Mouse (Mus musculus) retina, embryonic 14.5 days (tissue): ENCODE results near the gene Osbp2.
A peak's percentile ranks its signal among the peaks of the same experiment; 100 is the strongest.

Experiments
- DNase-seq: peaks from one replicate; pipeline ENCODE4 v3.0.0-alpha.2; 2015; ENCODE audit warnings: low spot score

The Osbp2 gene

DNA sequence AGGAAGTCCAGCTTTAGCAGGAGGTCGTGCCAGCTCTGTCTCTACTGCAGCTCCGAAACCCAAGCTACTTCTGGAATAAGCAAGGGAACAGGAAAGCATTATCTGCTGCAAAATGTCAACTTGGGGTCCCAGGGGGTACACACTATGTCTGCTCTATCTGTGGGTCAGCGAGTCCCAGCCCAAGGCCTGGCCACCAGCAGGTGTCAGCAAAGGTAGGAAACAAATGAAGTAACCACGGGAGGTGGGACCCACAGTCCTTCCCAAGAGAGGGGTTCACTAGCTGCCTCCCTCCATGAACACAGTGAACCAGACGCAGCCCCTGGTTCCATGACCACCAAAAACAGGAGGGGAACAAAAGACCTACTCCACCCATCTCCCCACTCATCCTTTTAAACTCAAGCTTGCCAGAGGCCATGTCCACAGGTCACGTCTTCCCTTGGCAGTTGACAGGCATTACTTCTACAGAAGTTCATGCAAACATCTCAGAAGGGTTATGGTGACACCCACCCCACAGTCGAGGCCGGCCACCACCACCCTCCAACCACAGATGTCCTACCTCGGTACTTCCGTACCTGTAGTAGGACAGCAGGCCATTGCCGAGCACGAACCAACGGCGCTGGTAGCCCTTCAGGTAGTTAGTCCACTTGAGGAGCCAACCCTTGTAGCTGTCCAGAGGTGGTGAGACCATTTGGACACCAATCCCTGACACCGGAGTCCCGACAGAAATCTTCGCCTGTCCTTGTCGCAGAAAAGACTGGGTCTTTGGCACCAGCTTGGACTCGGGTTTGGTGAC is 846 bp downstream of the Osbp2 start:
- DNase-seq: no peak

GRCm38 (mm10) chr11:3860361-3860760 is 3.3 kb downstream of the Osbp2 start:
- DNase-seq: no peak

DNA sequence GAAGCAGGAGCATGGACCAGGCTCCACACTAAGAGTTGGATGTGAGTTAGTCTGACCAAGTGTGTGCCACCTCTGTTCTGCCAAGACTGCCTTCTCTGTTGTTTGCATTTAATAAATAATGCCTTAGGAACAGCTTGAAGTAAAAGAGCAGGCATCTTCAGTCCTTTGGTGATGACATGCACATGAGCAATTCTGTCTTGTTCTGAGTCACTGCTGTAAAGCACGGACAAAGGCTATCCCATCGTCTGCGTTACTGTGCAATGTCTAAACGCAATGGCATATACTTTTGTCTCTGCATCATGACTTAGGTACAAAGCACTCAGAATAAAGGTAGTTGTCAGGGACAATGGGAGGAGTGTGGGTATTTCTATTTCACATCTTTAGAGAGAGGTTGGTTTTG is 3.9 kb downstream of the Osbp2 start:
- DNase-seq: no peak

DNA sequence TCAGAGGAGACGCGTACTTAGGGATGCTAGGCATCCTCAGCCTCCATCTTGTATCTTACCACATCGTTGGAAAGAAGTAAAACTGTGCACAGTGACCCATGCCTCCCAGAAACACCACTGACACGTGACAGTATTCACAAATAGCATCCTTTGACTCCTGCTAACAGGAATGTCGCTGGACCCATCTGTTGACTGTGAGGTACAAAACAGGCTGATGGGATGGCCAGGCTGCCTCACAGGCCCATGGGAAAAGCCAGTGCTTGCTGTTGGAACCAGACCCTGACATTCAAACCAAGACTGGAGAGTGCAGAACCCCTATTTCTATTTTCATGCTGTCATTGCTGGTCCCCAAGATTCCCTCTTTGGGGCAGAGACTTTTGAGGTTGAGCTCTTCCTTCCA is 5.8 kb downstream of the Osbp2 start:
- DNase-seq: no peak

- DNase-seq: no peak
Observed at GRCm38 (mm10) chr11:3855846-3856245, 7.9 kb downstream of the Osbp2 start.

GRCm38 (mm10) chr11:3854156-3854555 is 9.5 kb downstream of the Osbp2 start:
- DNase-seq: no peak

- no peak for DNase-seq
Observed at GRCm38 (mm10) chr11:3853481-3854034, 10.1 kb downstream of the Osbp2 start.

DNA sequence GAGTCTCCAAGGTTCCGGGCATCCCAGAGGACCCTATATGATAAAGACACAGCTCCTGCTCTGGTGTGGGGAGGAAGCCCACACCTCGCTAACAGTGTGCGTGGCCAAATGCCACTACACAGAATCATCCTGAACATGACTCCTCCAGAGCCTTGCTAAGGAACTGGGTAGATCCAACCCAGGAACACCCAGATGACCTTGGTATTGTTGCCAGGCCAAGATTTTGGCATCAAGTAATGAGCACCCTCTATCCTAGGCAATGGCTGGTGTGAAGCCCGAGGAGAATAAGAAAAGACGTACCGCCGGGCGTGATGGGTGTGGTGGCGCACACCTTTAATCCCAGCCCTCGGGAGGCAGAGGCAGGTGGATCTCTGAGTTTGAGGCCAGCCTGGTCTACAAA is 10.7 kb downstream of the Osbp2 start:
- DNase-seq: no peak

DNA sequence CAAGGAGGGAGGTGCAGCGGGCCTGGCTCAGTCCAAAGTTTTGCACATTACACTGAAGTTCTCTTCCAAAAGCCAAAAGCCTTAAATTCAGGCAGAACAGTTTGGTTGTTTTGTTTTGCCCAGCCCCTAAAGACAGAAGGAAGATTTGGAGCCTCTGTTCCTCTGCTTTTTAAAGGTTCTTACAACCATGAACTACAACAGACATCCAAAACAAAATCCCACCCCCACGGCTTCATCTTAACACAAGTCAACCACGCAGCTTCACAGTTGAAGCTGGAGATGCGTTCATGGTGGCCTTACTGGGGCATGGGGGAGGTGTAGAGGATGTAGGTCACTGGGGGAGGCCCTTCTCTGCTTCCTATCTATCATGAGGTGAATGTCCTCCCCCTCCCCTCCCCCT is 11.8 kb downstream of the Osbp2 start:
- DNase-seq: no peak

- no peak for DNase-seq
Observed at GRCm38 (mm10) chr11:3850746-3851277, 12.9 kb downstream of the Osbp2 start.

- DNase-seq: no peak
Observed at GRCm38 (mm10) chr11:3850315-3850614, 13.4 kb downstream of the Osbp2 start.

DNA sequence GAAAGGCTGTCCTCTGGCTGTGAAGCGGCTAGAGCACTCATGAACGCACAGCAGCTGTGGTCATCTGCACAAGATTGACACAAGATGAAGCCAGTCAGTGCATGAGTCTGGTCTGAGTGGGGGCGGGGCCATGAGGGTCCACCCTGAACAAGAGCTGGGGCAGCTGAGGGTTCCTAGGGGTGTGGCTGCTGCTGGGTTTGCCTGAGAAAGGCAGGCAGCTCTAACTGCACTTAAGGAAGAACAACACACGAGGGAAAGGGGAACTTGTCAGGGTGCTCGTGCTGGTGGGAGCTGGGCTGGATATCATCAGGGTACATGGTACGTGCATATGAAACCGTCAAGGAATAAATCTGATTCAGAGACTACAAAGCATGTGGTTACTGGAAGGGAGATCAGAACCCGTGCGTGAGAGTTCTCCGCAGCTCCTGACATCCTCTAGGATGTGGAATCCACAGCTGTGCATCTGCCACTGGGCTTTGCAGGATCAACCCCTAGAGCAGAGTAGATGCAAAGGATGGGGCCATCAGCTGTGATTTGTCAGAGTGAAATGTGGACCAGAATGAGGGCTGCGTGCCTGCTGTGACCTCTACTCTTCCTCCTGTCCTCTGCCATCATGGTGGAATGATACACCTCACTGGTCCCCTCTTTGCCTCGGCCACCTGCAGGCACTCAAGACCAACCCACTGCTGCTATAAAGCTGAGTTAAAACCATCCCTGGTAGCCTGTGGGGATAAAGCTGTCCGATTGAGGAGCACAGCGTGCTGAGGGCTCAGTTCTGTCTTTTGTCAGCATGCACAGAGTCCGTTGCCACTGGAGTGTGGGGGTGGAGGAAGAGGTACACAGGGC is 14.0 kb downstream of the Osbp2 start:
- no peak for DNase-seq

GRCm38 (mm10) chr11:3846351-3846750 is 17.4 kb downstream of the Osbp2 start:
- DNase-seq: no peak

GRCm38 (mm10) chr11:3843943-3844734 is 19.6 kb downstream of the Osbp2 start:
- no peak for DNase-seq

GRCm38 (mm10) chr11:3835271-3835670 is 28.4 kb downstream of the Osbp2 start:
- no peak for DNase-seq

DNA sequence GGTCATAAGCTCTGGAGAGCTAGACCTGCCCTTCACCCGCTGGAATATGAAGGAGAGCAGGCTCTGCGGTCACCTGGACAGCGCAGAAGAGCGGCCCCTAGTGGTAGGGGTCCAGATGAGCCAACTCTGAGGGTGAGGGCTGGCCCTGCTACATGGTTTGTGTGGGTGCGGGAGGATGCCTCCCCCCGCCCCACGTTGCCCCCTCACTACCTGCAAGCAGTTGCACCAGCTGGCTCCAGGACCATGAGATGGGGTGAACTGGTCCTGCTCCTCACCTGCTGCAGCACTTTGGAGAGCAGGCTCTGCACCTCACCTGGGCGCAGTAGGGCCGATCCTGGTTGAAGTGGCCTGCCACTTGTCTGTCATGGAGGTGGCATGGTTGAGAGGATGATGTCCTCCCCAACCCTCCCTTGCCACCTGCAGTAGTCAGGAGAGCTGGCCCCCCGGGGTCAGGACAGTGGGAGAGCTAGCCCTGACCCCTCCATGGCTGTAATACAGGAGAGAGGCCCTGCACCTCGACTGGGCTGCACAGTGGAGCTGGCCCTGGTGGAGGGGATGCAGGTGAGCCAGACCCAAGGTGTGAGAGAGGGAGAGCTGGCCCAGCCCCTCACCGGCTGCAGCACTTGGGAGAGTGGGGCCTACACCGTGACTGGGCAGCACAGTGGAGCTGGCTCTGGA is 29.1 kb downstream of the Osbp2 start:
- DNase-seq: peak; percentile 67

- DNase-seq: no peak
Observed at GRCm38 (mm10) chr11:3833544-3834420, 29.9 kb downstream of the Osbp2 start.

DNA sequence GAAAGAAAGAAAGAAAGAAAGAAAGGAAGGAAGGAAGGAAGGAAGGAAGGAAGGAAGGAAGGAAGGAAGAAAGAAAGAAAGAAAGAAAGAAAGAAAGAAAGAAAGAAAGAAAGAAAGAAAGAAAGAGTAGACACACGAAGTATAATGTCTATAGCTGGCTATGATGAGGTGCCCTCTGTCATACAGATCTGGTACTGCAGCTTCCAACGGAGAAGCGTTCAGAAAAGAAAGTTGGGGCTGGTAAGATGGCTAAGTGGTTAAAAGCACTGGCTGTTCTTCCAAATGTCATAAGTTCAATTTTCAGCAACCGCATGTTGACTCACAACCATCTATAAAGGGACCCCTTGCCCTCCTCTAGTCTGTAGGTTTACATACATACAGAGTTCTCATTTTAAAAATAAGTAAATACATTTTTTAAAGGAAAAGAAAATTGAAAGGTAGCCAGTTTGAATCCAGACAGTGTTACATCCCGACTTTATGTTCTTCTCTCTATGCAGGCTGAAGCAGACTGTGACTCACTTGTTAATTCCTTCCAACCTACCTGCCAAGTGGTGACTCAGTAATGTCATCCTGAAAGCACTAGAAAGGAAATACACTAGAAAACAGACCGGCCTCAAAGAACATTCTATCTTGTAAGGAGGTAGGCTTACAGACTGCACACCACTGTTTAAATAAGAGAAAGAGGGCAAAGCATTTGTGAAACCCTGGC is 31.4 kb downstream of the Osbp2 start:
- peak; percentile 45 for DNase-seq

DNA sequence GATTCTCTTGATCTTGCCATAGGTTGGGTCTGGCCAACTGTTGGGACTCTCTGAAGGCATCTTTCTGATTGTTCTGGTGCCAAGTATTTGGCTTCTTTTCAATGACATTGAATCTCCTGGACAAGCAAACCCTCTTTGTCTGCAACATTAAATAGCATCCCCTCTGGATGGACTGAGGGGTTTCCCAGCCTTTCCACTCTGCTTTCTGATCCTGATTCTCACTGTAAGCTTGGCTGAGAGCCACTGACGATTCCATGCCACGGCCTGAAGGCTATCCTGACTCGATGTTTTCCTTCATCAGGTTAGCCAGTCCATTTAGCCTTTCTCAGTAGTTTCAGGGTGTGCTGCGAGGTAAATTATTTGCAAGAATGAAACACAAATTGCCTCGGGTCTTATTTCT is 34.0 kb downstream of the Osbp2 start:
- DNase-seq: no peak

- no peak for DNase-seq
Observed at GRCm38 (mm10) chr11:3824138-3824537, 39.6 kb downstream of the Osbp2 start.
